Mouse (Mus musculus) cerebellum, adult 9-11 months (tissue): ENCODE measurements around the gene Rnasek.

ENCODE experiments used
- DNase-seq: peaks from one replicate; pipeline ENCODE4 v3.0.0; 2022

Rnasek gene

DNA sequence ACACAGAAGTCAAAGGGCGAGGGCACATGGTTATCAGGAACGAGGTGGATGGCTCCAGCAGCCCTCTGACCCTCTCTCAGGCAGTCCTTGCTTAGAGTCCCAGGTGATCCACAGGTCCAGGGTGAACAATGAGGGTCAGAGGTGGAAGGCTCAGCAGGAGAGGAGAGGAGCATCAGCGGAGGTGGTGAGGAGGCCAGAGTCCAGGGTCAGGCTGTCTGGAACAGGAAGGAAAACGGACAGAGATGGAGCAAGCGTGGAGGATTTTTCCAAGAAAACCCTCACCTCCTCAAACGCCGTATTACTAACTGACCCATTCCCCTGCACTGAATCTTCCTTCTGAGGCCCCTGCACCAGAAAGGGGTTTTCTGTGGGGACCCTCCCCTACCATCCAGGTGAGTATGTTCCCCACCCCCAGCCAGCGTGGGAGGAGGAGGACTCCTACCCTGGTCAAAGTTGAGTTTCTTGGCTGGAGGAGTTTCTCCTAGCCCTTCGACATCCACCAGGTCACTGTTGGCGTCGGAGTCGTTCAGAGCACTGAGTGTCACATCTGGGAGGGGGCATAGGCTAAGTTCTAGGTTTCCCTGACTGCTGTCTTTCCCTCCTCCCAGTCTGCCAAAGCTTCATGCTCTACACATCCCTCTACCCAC, 4.3 kb downstream of the Rnasek start:
- DNase-seq: peak; percentile 56

DNA sequence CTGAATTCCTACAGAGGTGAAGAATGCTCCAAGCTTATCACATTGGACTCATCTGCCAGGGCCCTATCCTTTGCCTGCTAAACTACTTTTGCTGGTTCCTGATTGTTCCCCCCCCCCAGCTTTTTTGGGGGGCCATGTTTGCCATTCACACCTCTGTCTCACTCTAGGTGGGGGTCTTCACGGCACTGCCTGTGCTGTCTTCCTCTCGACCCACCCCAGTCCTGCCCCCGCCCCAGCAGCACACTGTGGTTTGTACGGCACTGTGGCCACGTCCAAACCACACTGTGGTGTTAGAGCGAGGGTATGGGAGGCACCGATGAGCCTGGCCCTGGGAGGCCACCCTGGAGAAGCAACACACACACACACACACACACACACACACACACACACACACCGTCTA, 5.1 kb downstream of the Rnasek start:
- peak; percentile 44 for DNase-seq

DNA sequence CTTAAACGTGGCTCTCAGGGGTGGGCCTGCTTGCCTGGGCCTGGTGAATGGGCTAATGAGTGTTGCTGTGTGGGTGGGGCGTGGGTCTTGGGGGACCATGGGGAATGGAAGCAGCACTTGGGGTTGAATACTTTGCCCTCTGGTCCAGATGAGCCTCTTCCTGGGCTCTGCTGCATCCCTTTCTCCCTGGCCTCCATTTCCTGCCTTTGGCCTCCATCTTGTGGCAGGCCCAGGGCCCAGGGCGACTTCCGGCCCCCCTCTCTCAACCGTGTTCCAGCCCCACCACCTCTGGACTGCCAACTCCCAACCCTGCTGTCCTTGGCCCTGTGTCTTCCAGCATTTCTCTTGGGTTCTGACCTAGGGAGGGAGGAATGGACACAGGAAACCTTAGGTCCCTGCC, 5.6 kb downstream of the Rnasek start:
- peak; percentile 60 for DNase-seq

DNA sequence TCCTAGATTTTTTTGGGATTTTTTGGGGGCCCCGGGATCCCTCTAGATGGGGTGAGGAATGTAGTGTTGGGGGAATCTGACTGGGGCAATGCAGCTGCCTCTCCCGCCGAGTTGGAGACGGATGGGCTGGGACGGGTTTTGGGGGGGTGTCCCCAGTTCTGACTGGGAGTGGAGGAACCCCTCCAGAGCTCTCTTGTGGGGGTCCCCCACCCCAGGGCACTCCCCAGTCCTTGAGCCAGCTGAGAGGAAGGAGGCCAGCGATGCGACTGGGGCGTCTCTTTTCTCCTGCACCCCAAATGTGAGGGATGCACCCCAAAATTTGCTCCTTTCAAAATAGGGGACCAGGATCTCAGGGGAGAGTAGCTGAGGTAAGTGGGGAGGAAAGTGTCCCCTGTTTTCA, 6.6 kb downstream of the Rnasek start:
- peak; percentile 79 for DNase-seq

DNA sequence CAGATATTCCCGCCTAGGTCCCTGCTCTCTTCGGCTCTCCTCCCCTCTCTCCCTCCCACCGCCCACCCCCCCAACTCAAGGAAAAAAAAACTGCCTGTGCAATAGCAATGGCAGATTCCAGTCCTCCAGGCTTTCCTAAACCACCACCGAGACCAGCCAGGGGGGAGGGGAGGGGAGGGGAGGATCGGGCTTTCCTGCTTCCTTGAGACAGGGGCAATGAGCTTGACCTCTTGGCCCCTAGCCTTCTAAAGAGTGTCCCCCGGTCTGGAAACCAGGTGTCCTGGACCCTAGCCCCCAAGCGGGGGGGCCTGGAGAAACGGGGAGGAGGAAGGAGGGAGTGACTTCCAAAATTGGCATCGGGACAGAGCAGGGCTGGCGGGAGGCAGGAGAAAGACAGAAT, 7.1 kb downstream of the Rnasek start:
- DNase-seq: peak; percentile 85

DNA sequence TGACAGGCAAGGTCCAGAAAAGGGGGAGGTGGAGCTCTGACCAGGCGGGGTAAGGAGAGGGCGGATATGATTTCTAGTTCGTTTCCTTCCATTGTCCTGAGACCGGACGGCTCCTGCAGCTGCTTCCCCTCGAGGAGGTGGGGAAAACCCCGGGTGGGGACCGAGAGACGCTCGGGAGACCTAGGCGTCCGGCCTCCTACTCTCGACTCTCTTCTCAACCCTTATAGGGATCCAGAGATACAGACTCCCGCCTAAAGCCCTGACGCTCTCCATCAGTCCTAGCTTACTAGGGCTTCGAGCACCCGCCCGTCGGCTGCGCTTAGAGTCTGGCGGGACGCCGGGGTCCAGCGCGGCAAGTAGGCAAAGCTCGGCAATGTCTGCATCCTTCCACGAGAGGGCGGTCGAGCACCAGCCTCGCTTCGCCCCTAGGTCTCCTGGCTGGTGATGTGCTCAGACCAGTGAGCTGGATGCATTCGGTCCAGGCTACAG, 9.4 kb downstream of the Rnasek start:
- peak; percentile 83 for DNase-seq

DNA sequence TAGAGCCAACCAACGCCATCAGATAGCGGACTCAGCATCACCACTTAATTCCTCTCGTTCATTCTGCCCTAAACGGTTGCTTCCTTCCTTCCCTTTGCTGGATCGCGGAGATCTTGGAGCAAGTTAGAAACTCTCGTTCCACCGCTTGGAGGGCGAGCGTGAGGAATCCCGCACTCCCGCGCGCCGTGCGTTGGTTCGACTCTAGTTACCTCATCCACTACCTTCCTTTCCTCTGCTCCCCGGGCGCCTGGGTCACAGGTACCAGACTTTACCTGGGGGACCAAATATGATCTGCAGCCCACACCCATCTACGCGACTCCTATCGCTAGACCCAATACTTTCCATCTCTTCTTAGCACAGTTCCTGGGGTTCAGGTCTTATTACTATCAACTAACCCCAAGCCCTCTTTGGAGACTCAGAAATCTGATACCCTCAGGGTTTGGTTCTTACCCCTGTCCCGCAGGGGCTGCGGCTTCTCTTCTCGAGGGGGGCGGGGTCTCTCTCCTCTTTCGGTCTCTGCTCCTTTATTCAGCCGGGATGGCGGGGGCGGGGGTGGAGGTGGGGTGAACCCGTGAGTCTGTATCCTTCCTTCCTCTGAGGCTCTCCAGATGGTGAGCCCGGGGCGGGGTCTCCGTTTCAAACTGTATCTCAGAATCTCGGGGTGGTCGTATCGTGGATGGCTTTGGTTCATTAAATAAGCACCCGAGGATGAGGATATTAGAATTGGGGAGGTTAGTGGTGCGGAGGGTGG, 10.2 kb downstream of the Rnasek start, which contains the start of gene Bcl6b:
Gene Bcl6b, minus strand, starts transcription at position 539 of the 751 bp plus-strand sequence.
- DNase-seq: peak; percentile 54

DNA sequence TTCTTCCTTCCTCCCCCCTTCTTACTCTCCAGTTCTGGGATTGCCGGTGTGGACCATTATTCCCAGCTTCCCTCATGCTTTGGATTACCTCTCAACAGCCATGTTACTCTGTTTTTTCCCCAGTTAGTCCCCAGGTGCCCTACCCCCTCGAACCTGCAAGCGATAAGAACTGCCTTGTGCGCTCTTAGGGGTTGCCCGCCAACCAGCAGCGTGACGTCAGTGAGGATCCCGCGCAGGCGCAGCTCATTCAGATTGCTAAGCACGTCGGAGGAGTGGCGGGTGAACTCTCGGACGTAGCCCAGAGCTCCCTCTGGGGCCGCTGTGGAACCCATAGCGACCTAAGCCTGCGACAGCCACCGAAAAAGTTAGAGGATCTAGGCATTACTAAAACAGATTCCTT, 10.8 kb downstream of the Rnasek start:
- peak; percentile 88 for DNase-seq

DNA sequence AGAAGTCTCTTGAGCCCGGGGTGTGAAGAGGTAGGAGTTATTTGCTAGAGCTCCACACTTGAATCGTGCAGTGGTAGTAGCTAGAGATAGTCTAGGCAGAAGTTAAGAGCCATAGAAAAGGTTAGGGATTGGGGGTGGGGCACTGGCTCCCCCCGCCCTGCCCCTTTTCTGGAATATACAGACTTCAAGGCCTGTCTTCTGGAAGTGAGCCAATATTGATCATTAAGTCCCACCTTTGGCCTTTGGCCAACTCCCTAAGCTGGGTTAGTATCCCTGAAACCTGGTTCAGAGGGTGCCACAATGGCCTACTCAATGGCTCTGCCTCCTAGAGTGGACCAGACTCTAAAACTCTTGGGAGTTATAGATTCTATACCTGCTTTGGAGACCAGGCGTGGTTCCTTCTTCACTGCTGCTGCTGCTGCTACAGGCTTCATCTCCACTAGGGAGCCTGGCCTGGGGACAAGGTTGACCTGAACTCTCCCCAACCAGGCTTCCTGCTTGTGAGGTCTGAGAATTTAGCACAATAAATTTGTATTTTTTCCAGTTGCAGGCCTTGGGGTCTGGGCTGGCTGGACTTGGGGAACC, 11.9 kb downstream of the Rnasek start:
- DNase-seq: peak; percentile 56

DNA sequence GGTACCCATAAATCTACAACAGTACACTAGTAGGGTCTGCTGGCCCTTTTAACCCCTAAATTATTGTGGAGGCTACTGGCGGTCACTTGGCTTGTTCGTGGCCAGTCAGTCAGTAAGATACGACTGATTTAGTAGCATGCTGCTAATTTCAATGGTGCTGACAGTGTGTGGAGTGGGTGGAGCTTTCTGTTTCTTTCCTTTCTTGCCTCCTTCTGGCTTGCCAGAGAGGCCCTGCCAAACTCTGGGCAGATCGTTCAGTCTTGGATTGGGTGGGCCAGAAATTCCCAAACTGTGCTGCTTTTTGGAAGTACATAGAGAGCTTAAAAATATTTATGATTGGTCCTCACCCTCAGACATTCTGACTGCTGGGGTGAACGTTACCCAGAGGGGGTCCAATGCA, 12.5 kb downstream of the Rnasek start:
- peak; percentile 41 for DNase-seq

DNA sequence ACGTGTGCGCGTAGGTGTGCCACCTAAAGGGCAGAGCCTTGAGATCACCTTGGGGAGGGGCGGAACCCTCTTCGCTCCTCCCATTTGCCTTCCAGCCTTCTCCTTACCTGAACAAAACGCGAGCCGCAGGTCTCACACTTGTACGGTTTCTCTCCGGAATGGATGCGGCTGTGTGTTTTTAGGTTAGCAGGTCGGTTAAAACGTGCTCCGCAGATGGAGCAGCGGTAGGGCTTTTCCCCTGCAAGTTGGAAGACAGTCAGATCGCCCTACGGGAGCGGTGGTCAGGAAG, 13.1 kb downstream of the Rnasek start:
- DNase-seq: peak; percentile 51

DNA sequence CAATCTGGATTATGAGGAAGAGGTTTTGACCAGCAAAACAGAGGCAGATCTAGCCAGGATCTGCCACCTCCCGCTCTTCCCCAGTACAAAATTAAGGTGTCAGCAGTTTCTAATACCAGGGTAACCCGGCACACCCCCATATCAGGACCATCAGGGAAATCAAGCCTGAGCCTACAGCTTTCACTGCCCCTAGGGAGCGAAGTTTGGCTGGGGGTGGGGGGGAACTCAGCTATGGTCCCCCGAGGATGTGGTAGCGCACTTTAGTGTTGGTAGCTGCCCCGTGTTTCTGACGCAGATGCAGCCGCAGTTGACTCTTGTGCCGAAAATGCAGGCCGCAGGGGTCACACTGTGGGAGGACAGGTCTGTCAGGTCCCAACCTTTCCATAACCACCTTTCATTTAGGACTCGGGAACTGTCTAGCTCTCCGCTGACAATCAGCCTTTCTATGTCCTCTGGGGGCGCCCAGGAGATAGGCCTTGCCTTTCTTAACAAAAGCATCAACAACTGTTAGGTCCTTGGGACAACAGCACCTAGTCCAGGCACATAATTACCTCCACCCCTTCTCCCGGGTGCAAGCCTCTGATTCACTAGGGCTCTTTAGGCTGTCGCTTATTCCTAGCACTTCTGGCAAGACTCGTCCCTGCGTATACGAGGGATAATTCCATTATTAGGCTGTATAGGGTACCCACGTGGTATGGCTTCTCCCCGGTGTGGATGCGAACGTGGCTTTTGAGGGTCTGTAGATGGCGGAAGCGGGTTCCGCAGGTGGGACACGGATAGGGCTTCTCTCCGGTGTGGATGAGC, 13.6 kb downstream of the Rnasek start:
- DNase-seq: peak; percentile 52

DNA sequence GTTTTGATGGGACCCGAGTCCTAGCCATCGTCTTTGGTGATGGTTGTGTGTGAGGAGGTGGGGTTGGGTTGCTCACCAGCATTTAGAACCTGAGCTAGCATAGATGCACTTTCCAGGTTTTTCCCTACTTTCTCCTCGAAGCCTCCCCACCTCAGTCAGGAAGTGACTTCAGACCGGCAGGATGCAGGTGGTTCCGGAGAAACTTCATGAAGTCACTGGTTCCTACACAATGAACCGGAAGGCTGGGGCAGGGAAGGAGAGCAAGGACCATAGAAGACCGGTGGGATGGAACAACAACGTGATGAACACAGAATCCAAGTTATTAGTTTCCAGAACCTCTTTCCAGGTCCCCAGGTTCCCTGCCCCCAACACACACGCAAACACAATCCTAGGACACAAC, 15.9 kb downstream of the Rnasek start:
- no peak for DNase-seq

DNA sequence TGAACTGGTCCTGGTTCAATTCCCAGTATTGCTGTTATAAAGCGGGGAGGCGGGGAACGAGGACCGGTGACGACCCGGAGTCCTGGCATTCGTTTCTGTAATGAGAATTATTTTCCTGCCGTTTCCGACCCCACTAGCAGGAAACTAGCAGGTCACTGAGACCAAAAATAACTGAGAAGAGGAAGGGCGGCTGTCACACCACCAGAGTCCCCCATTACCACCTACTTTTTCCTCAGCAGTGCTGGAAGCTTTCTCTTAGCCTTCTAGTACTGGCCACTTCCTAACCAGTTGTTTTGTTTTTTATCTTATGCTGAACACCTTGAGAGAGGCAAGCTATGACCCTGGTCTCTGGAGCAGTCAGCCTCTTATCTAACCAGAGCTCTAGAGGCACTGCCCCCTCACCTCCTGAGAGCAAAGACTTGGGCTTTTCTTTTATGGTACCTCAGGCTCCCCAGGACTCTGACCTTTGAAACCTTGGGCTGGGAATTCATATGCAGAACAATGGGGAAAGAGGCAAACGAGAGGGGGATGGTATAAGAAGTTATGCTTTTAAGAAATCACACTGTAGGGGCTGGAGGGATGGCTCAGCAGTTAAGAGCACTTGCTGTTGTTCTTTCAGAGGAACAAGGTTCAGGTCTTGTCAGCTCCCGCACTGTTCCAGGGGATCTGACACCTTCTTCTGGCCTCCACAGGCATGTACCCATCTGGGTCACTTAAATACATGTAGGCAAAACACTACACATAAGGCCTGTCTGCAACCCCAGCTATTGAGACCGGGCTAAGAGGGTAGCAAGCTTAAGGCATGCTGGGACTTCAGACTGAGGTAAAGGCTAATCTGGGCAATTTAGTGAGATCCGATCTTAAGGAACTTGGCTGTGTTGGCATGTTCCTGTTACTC, 17.8 kb downstream of the Rnasek start:
- peak; percentile 60 for DNase-seq

DNA sequence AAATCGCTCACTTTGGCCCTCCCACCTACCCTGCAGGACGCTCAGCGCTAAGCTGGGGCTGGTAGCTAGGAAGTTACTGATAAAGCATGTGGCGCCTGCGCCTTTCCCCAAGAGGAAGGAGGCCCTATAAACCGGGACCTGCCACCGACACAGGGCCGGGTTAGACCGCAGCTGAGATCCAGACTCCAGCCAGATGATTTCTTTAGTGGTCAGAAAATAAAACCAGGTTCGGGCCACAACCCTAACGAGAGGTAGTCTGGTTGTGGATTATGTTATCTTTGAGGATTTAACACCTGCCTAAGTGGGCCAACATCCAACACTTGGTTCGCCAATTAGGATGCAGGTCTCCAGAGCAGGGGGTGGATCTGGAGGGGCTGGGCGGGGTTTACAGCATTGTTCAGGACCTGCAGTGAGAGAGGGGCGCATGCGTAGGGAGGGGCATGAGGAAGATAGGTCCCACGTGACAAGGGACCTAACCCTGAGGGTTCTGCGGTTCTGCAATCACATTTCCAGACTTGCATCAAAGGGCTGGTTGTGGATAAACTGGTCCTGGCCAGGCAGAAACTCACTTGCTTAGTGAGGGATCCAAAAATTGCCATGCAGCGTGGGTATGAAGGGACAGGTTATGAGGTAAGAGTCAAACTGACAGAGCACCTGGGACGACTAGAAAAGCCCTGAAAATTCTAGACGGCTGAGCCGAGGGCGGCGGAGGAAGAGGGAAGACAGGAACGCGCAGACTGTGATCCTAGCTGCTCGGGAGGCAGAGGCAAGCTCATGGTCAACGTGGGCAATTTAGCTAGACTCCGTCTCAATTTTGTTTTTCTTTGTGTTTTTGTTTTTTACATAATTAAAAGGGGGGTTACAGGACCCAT, 18.7 kb downstream of the Rnasek start, which contains the start of gene Slc16a13:
Gene Slc16a13, minus strand, starts transcription at position 334 of the 872 bp plus-strand sequence.
- peak; percentile 99 for DNase-seq

DNA sequence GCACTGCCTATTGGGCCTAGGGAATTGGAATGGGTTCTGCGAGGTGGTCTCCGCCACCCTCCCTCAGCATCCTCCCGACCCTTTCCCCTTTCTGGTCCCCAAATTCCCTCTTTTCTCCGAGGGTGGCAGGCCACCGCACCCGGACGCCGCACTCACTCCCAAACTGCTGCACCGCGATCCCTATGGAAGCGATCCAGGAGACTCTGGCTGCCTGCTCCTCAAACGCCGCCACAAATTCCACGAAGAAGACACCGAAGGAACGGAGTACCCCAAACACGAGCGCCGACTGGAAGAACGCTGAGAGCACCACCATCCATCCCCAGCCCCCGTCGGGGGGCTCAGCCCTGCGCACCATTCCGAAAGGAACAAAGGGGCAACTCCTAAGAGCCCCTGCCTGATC, 19.3 kb downstream of the Rnasek start:
- no peak for DNase-seq

DNA sequence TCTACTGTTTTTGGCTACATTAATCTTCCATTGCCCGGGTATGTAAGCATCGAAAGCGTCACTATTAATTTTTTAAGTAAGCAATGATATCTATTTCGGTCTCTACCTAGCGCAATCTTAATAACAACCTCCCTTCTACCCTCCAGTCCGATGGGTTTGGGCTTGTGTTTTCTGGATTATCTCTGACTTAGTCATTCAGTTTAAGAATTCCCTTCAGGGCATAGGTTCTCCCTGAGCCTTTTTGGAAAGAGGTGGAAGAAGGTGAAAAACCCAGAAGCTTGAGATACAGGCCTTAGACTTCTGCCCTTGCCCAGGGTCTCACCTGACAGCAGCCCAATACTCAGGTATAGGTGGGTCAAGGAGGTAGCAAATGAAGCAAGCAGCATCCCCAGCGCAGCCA, 19.8 kb downstream of the Rnasek start:
- DNase-seq: no peak

DNA sequence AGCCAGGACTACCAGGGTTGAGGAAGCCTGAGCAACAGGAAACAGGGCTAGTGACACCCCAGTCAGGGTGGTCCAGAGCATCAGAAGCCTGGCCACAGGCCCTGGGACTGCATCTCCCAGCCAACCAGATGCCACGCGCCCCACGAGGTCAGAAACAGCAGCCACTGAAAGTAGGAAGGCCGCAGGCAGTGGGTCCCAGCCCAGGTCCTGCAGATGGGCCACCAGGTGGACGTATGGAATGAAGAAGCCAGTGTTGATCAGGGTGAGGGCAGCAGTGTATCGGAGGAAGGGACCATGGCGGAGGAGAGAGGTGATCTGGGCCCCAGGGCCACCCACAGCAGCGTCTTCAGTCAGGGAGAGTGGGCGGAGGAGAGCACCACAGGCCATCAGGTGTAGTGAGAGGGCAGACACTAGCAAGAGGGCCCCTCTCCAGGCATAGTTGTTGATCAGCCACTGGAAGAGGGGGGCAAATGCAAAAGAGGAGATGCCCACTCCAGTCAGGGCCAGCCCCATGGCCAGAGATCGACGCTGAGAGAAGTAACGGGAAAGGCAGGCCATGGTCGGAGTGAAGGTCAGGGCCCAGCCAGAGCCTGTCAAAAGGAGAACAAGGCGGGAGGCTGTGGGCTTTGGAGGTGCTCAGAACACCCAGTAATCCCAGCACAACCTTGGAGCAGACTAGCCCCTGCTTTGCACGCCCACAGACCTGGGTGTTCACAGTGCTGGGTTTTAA, 20.7 kb downstream of the Rnasek start:
- DNase-seq: peak; percentile 62

DNA sequence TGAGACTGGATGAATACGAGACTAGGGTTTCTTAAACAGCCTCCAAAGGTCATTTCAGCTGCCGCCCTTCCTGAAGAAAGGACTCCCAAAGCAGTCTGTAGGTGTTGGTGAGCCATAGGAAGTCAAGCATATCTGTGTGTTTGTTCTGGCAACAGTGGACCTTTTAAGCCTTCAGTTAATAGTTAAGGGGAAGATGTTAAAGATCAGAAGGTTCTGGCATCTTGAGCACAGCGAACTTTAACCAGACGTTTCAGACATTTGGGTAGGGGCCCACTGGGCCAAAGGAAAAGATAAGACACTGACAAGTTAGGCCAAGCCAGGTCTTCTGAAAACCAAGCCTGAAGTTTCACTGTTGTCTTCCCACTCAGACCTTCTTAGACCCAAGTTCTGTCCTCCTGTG, 21.6 kb downstream of the Rnasek start:
- no peak for DNase-seq

DNA sequence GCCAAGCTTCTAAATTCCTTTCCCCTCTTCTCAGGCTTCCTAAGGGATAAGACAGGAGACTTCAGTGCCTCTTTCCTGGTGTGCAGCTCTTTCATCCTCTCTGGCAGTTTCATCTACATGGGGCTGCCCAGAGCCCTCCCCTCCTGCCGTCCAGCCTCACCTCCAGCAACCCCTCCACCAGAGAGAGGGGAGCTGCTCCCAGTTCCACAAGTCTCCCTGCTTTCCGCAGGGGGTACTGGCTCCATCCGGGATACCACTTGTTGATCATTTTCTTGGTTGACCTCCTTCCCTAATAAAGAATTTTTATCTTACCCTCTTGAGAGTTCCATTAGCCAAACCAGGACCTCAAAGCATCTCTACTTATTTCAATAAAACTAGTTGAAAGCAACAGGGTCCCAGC, 23.5 kb downstream of the Rnasek start:
- peak; percentile 62 for DNase-seq
